Mouse (Mus musculus): Measurements from ENCODE around the gene Otub1. TPM values are rescaled to one million over a fixed set of nuclear protein-coding genes. Genes with fewer than 3 reads are reported as not detected.

Otub1 gene
- polyA plus RNA-seq, 1 experiment: 112 TPM

DNA sequence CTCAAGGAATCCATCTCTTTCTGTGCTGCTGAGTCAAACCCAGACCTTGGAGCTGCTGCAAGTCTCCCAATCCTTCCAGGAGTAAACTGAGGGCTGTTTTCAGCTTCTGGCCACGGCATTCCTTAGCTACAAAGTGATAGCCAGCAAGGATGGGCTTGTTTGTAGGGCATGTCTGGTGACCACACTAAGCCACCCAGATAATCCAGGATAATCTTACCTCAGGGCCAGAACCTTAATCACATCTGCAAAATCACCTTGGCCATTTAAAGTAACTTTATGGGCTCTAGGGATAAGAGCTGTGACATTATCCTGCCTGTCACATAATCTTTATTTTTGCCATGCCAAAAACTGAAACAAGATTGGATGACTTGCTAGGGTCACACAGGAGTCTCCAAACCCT, 6.1 kb upstream of the Otub1 start:
- TF ChIP-seq GATA1 (IDR thresholded peaks at IDR 0.05; ENCODE audit: borderline replicate concordance, low read length) (no peak), FLI1 (IDR thresholded peaks at IDR 0.05; ENCODE audit: low read length) (no peak)
- Histone ChIP-seq H3K36me3 (replicated peaks; ENCODE audit: low read length) (peaks cover 59% of the 10 kb centered on the region), H3K27me3 (replicated peaks) (no peaks in the 10 kb centered on the region), H3K9me3 (no peaks in the 10 kb centered on the region), H3K4me3 (replicated peaks) (no peak overlapping the region), H3K4me1 (peaks cover 55% of the 10 kb centered on the region)

DNA sequence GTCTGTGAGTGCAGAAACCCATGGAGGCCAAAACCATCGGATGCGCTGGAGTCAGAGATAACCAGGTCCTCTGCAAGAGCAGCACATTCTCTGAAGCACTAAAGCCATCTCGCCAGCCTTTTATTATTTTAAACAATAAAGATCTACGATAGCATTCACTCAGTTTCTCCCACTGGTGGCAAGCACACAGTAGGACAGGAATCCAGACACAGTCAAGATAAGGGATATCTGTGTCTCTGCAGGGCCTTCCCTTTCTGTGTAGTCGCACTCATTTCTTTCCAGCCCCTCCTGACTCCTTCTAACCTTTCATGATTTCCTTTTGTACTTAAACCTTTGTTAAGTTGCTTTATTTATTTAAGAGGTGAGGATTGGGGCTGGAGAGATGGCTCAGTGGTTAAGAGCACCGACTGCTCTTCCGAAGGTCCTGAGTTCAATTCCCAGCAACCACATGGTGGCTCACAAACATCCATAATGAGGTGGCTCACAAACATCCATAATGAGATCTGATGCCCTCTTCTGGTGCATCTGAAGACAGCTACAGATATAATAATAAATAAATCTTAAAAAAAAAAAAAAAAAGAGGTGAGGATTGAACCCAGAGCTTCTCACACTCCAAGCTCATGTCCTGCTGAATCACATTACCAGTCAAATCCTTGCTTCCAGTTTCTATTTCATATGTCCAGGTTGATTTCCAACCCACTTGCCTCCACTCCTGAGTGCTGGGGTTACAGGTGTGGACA, 4.0 kb upstream of the Otub1 start:
- no peak for TF ChIP-seq GATA1 (IDR thresholded peaks at IDR 0.05; ENCODE audit: borderline replicate concordance, low read length)
- TF ChIP-seq FLI1 (IDR thresholded peaks at IDR 0.05; ENCODE audit: low read length): no peak
- H3K36me3 ChIP-seq (replicated peaks; ENCODE audit: low read length): peaks cover 44% of the 10 kb centered on the region
- peaks cover 53% of the 10 kb centered on the region for H3K4me1 ChIP-seq
- no peaks in the 10 kb centered on the region for H3K9me3 ChIP-seq
- H3K27me3 ChIP-seq (replicated peaks): no peaks in the 10 kb centered on the region
- no peak overlapping the region for H3K4me3 ChIP-seq (replicated peaks)

DNA sequence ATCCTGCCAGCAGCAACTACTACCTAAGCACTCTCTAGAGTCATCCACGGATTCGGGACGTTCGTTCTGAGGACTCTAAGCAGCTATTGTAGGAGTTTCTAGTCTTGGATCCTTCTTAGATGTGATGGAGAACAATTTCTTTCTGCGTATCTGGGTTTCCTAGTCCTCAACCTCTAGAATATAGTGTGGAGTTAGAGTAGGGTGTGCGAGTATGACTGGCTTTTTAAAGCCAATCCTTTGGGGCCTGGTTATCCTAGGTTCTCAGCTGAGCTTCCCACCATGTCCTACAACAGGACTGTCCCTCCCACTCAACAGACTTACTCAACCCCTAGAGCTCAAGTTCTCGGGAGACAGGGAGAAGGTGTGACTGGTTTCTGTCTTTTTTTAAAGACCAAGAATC, 790 bp downstream of the Otub1 start:
- Histone ChIP-seq H3K4me3 (replicated peaks) (peak overlapping the region; percentile 98), H3K9me3 (no peaks in the 10 kb centered on the region), H3K36me3 (replicated peaks; ENCODE audit: low read length) (peaks cover 44% of the 10 kb centered on the region), H3K27me3 (replicated peaks) (no peaks in the 10 kb centered on the region), H3K4me1 (peaks cover 53% of the 10 kb centered on the region)
- TF ChIP-seq FLI1 (IDR thresholded peaks at IDR 0.05; ENCODE audit: low read length): no peak
- TF ChIP-seq GATA1 (IDR thresholded peaks at IDR 0.05; ENCODE audit: borderline replicate concordance, low read length): no peak

DNA sequence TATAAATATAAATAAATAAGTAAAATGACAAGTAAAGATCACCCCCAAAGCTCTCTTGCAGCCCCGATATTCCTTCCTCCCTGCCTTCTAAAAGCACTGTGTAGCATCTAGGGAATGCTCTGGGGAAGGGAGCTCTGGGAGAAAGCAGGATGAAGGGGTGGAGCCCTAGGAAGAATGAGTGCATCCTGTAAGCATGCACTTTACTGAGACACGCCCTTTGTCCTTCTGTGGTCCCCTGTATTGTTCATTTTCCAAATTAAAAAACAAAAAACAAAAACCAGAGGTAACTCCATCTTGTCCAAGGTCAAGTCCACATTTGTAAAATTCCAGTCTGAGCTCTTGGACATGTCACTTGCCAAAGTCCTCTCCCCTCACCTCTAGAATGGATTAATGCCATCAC, 1.2 kb downstream of the Otub1 start:
- H3K4me3 ChIP-seq (replicated peaks): peak overlapping the region; percentile 98
- no peaks in the 10 kb centered on the region for H3K27me3 ChIP-seq (replicated peaks)
- peaks cover 46% of the 10 kb centered on the region for H3K36me3 ChIP-seq (replicated peaks; ENCODE audit: low read length)
- no peaks in the 10 kb centered on the region for H3K9me3 ChIP-seq
- H3K4me1 ChIP-seq: peaks cover 51% of the 10 kb centered on the region
- TF ChIP-seq GATA1 (IDR thresholded peaks at IDR 0.05; ENCODE audit: borderline replicate concordance, low read length): no peak
- no peak for TF ChIP-seq FLI1 (IDR thresholded peaks at IDR 0.05; ENCODE audit: low read length)

DNA sequence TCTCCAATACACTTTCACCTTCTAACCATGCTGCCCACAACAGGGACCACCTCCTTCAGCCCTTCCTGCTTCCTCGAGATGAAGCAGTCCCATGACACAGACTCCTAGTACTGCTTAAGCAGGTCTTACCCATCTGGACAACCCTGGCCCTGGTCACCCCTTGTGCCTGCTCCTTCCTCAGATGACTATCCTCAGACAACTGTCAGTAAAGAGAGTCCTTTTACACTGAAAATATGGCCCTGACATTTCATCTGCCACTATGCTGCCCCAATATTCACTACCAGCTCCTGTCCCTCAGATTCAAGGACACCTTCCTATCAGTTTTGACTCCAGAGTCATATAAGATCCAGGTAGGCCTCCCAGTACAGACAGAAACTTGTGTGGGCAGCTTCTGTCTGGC, 5.7 kb downstream of the Otub1 start:
- Histone ChIP-seq H3K4me1 (peaks cover 40% of the 10 kb centered on the region), H3K36me3 (replicated peaks; ENCODE audit: low read length) (peaks cover 88% of the 10 kb centered on the region), H3K27me3 (replicated peaks) (no peaks in the 10 kb centered on the region), H3K4me3 (replicated peaks) (no peak overlapping the region), H3K9me3 (no peaks in the 10 kb centered on the region)
- no peak for TF ChIP-seq FLI1 (IDR thresholded peaks at IDR 0.05; ENCODE audit: low read length)
- TF ChIP-seq GATA1 (IDR thresholded peaks at IDR 0.05; ENCODE audit: borderline replicate concordance, low read length): no peak

DNA sequence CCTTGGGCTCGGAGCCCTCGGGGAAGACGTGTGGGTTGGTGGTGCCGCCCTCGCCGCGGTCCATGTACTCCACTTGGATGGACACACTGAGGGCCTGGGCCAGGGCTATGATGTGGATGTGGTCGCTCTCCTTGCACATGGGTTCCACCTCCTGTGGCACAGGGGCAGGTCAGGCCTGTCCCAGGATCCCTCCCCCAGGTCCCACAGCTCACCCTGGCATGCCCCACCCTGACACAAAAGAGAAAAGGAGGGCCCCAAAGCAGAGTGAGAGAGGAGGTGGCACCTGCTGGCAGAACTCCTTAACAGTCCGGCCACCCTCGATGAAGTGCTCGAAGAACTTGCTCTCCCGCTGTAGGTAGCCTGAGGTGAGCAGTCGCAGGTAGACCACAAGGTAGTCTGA, 7.0 kb downstream of the Otub1 start:
- no peak for TF ChIP-seq GATA1 (IDR thresholded peaks at IDR 0.05; ENCODE audit: borderline replicate concordance, low read length)
- TF ChIP-seq FLI1 (IDR thresholded peaks at IDR 0.05; ENCODE audit: low read length): no peak
- Histone ChIP-seq H3K36me3 (replicated peaks; ENCODE audit: low read length) (peaks cover 84% of the 10 kb centered on the region), H3K4me3 (replicated peaks) (no peak overlapping the region), H3K27me3 (replicated peaks) (peaks cover under 1% of the 10 kb centered on the region), H3K9me3 (no peaks in the 10 kb centered on the region), H3K4me1 (peaks cover 30% of the 10 kb centered on the region)

DNA sequence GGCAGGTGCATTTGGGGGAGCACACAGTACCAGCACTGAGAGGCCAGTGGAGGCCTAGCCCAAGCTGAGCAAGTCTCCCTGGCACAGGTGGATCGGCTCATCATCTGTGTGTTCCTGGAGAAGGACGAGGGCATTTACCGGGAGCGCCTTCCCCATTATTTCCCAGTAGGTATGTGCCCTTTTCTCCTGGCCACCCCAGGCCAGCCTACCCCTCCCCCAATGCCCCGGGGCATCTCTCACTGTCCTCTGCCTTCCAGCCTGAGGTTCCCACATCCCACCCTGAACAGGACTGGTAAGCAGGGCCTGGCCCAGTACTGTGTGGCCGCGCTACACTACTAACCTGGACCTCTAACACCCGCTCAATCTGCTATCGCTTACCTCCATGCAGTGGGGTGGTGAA, 8.7 kb downstream of the Otub1 start:
- Histone ChIP-seq H3K4me1 (peaks cover 14% of the 10 kb centered on the region), H3K27me3 (replicated peaks) (peaks cover 15% of the 10 kb centered on the region), H3K4me3 (replicated peaks) (no peak overlapping the region), H3K36me3 (replicated peaks; ENCODE audit: low read length) (peaks cover 68% of the 10 kb centered on the region), H3K9me3 (no peaks in the 10 kb centered on the region)
- TF ChIP-seq GATA1 (IDR thresholded peaks at IDR 0.05; ENCODE audit: borderline replicate concordance, low read length) (no peak), FLI1 (IDR thresholded peaks at IDR 0.05; ENCODE audit: low read length) (no peak)

DNA sequence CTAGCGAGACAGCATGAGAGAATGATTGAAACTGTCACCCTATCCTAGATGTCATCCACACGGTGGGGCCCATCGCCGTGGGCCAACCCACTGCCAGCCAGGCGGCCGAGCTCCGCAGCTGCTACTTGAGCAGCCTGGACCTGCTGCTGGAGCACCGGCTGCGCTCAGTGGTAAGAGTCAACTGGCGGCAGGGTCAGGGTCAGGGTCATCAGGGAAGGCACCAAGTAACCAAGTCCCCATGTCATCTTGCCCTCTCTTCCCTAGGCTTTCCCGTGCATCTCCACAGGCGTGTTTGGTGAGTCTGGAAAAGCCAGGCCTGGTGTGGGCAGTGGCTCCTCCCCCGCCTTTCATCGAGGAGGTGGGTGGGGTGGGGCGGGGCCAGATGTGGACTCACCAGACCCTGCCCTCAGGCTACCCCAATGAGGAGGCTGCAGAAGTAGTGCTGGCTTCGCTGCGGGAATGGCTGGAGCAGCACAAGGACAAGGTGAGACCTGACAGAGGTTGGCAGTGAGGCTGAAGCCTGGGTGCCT, 9.3 kb downstream of the Otub1 start:
- H3K27me3 ChIP-seq (replicated peaks): peaks cover 21% of the 10 kb centered on the region
- H3K9me3 ChIP-seq: no peaks in the 10 kb centered on the region
- H3K4me3 ChIP-seq (replicated peaks): no peak overlapping the region
- peaks cover 64% of the 10 kb centered on the region for H3K36me3 ChIP-seq (replicated peaks; ENCODE audit: low read length)
- peaks cover 11% of the 10 kb centered on the region for H3K4me1 ChIP-seq
- no peak for TF ChIP-seq FLI1 (IDR thresholded peaks at IDR 0.05; ENCODE audit: low read length)
- TF ChIP-seq GATA1 (IDR thresholded peaks at IDR 0.05; ENCODE audit: borderline replicate concordance, low read length): no peak

DNA sequence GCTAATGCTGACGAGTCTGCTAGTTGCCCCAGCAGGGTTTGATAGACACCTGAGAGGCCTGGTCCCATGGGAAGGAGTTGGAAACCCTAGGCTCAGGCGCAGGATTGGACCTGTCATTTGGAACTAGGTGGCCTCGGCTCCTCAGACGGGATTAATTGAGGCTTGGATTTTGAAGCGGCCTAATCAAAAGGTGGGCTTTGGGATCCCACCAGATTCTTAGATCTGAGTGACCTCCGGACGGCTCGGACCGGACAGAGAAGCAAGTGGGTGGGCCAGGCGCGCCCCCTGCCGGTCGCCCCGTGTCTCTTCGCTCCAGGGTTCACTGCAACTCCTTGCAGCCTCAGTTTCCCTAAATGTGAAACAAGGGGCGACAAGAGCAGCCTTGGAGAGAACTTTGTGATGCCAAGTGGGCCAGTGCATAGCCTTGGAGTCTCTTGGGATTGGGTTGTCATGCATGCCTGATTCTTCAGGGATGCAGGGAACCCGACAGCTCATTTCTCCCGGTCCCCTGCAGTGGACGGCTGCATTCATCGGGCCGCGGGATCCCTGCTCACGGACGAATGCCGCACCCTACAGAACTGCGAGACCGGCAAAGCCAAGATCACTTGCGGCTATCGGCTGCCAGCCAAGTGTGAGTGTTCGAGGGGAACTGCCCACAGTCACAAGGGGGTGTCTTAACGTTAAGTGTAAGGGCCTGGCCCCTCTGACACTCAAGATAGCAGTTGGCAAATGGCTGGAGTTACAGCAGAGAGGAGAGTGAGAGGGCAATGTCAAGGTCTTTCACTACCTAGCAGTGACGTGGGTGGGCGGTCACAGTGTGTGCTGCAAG, 10.0 kb downstream of the Otub1 start:
- H3K4me1 ChIP-seq: peaks cover 8% of the 10 kb centered on the region
- peaks cover 25% of the 10 kb centered on the region for H3K27me3 ChIP-seq (replicated peaks)
- TF ChIP-seq FLI1 (IDR thresholded peaks at IDR 0.05; ENCODE audit: low read length): no peak
- no peak for TF ChIP-seq GATA1 (IDR thresholded peaks at IDR 0.05; ENCODE audit: borderline replicate concordance, low read length)
- H3K4me3 ChIP-seq (replicated peaks): no peak overlapping the region
- peaks cover 57% of the 10 kb centered on the region for H3K36me3 ChIP-seq (replicated peaks; ENCODE audit: low read length)
- H3K9me3 ChIP-seq: no peaks in the 10 kb centered on the region

DNA sequence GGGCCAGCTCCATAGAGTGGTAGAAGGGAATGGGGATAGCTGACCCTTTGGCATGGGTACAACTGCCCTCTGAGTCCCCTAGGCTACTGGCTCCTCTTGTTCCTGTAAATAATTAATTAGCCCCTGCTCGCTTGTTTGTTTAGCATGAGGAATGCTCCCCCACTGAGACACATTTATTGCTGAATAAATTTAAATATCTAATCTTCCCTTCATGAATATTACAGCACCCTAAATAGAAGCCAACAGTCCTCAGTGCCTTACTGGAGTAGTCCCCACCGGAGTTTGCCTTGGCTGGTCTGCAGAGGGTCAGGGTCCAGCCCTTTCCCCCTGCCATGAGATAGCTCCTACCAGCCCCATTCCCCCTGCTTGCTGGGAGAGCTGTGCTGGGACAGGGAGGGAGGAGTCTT, 13.6 kb downstream of the Otub1 start:
- H3K4me1 ChIP-seq: peaks cover 26% of the 10 kb centered on the region
- H3K36me3 ChIP-seq (replicated peaks; ENCODE audit: low read length): peaks cover 21% of the 10 kb centered on the region
- no peaks in the 10 kb centered on the region for H3K9me3 ChIP-seq
- TF ChIP-seq FLI1 (IDR thresholded peaks at IDR 0.05; ENCODE audit: low read length) (no peak), GATA1 (IDR thresholded peaks at IDR 0.05; ENCODE audit: borderline replicate concordance, low read length) (no peak)
- H3K27me3 ChIP-seq (replicated peaks): peaks cover 47% of the 10 kb centered on the region
- no peak overlapping the region for H3K4me3 ChIP-seq (replicated peaks)
